Mouse (Mus musculus): Measurements from ENCODE around the gene Henmt1. TPM values are rescaled to one million over a fixed set of nuclear protein-coding genes. Genes with fewer than 3 reads are reported as not detected.
A peak's percentile ranks its signal among the peaks of the same experiment; 100 is the strongest.

Gene Henmt1
- polyA plus RNA-seq, 1 experiment = 0.19 TPM

DNA sequence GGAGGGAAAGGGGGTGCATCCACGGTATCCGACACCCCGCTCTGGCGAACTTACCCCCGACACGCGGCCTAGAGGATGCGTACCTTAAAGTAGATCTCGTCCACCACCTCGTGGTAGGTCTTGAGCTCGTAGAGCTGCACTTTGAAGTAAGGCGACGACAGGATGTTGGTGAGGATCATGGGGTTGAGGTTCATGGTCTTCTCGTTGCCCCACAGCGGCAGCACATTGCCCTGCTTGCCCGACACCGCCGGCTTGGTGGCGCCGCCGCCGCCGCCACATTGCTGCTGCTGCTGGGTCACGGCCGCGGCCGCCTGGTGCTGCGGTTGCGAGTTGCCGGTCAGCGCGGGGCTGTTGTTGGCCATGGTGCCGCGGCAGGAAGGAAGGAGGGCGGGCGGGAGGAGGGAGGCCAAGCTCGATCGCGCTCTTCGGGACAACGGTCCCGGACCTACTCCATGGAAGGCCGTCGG, 28.6 kb upstream of the Henmt1 start:
- Histone ChIP-seq H3K4me1 (ENCODE audit: control insufficient read depth, insufficient read depth, low read length) (peaks cover 12% of the 10 kb centered on the region), H3K4me3 (replicated peaks; ENCODE audit: extremely low read depth, low read depth, low read length) (peak overlapping the region; percentile 89)
- TF ChIP-seq CTCF (IDR thresholded peaks at IDR 0.05; ENCODE audit: insufficient read depth, low read length) = peak; percentile 41; the same call in 1 of the 2 replicates
- no peak for TF ChIP-seq POLR2A (IDR thresholded peaks at IDR 0.05; ENCODE audit: borderline replicate concordance, extremely low read depth, low read depth, low read length)
- peak; percentile 61 for DNase-seq
- under 1% methylated on average over 44 of the region's 44 CpGs for WGBS

DNA sequence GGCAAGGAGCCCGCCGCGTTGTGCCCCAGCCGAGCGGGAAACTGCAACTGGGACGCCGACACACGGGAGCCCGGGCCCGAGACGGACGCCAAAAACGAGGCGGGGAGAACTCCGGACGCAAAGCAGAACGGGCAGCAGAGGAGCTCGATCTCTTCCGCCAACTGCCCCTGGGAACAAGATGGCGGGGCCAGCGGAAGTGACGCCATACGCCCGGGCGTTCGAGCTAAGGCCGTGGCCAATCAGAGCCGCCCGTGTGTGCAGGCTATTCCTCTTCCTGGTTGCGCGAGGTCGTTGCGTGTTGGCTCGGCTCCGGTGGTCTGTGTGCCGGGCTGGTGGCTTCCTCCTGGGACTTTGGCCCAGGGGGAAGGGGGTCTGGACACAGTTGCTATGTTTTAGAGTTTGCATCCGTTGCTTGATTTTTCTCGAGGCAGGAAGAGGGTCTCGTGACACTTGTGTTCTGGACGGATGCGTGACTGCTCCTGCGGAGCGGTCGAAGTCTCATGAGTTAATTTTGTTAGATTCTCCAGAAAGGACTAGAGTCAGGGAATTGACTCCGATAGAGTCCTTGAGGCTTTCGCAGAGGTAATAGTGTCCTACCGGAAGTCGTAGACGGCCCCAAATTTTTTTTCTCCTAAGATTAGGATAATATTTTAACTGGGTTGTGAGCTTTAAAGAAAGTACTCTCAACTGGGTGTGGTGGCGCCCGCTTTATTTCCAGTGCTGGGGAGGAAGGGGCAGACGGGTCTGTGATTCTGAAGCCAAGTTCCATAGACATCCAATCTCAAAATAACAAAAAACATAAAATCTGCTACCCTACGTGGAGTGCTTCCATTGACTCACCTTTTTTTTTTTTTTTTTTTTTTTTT, 27.9 kb upstream of the Henmt1 start, which contains the start of gene Prpf38b:
TSS of gene Prpf38b (minus strand) at position 180 of the 866 bp plus-strand sequence.
- H3K4me1 ChIP-seq (ENCODE audit: control insufficient read depth, insufficient read depth, low read length) = peaks cover 12% of the 10 kb centered on the region
- under 1% methylated on average over 53 of the region's 53 CpGs for whole genome bisulfite sequencing
- peak within 1 kb of the TSS; percentile 89 for H3K4me3 ChIP-seq (replicated peaks; ENCODE audit: extremely low read depth, low read depth, low read length)
- DNase-seq = peak; percentile 91
- TF ChIP-seq POLR2A (IDR thresholded peaks at IDR 0.05; ENCODE audit: borderline replicate concordance, extremely low read depth, low read depth, low read length) = no peak; the same call in none of the 2 replicates
- TF ChIP-seq CTCF (IDR thresholded peaks at IDR 0.05; ENCODE audit: insufficient read depth, low read length) = no peak

DNA sequence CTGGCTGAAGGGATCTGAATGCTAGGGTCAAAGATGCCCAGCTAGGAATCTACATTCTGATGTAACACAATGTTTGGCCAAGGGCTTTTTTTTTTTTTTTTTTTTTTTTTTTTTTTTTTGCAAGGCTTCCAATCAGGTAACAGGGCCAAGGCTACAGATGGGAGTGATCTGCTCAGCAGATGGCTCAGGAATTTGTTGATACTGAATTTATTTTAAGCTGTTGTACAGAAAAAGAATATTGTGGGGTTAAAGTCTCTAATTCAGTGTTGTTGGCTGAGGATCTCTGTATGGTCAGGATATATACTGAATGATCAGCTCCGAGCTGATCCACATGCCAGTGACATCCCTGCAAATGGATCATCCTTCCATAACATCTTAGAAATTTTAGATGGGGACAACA, 23.7 kb upstream of the Henmt1 start:
- H3K4me1 ChIP-seq (ENCODE audit: control insufficient read depth, insufficient read depth, low read length) = no peaks in the 10 kb centered on the region
- TF ChIP-seq CTCF (IDR thresholded peaks at IDR 0.05; ENCODE audit: insufficient read depth, low read length) = no peak
- TF ChIP-seq POLR2A (IDR thresholded peaks at IDR 0.05; ENCODE audit: borderline replicate concordance, extremely low read depth, low read depth, low read length) = no peak
- H3K4me3 ChIP-seq (replicated peaks; ENCODE audit: extremely low read depth, low read depth, low read length) = no peak overlapping the region
- DNase-seq = no peak
- 71% methylated on average over 1 of the region's 1 CpGs for WGBS

DNA sequence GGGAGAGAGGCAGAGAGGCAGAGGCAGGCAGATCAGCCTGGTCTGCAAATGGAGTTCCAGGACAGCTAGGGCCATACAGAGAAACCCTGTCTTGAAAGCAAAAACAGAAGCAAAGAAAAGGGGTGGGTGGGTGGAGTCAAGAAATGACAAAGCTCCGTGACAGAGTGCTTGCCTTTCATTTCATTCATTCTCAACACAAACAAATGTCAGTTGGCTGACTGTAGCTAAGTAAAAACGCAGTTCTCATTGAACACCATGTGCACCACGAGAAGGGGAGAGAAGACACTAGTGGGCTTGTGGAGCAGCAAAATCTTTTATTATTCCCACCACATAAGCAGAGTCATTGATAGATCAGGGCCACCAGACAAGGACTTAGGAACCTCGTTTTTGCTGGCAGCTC, 22.8 kb upstream of the Henmt1 start:
- no peaks in the 10 kb centered on the region for H3K4me1 ChIP-seq (ENCODE audit: control insufficient read depth, insufficient read depth, low read length)
- no peak for DNase-seq
- H3K4me3 ChIP-seq (replicated peaks; ENCODE audit: extremely low read depth, low read depth, low read length) = no peak overlapping the region
- 20% methylated on average over 4 of the region's 4 CpGs for WGBS
- TF ChIP-seq CTCF (IDR thresholded peaks at IDR 0.05; ENCODE audit: insufficient read depth, low read length) (no peak), POLR2A (IDR thresholded peaks at IDR 0.05; ENCODE audit: borderline replicate concordance, extremely low read depth, low read depth, low read length) (no peak)

DNA sequence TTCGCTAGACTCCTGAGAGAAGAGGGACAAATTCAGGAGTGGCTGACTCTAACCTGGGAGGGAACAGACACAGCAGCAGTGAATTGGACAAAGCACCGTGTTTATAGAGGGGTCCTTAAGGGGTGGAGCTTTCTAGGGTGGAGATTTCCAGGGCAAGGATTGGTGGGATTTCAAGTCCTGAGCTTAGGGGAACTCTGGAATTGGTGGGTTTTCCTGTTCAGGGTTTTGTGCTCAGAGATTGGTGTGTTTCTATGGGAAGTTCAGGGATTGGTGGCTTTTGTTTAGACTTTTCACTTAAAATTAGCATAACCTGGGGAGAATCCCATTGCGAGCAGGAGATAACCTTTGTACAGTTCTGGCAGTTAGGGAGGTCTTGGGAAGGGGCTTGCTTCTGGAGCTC, 21.7 kb upstream of the Henmt1 start:
- 54% methylated on average over 3 of the region's 3 CpGs for WGBS
- no peak overlapping the region for H3K4me3 ChIP-seq (replicated peaks; ENCODE audit: extremely low read depth, low read depth, low read length)
- H3K4me1 ChIP-seq (ENCODE audit: control insufficient read depth, insufficient read depth, low read length) = no peaks in the 10 kb centered on the region
- no peak for TF ChIP-seq CTCF (IDR thresholded peaks at IDR 0.05; ENCODE audit: insufficient read depth, low read length)
- no peak for TF ChIP-seq POLR2A (IDR thresholded peaks at IDR 0.05; ENCODE audit: borderline replicate concordance, extremely low read depth, low read depth, low read length)
- DNase-seq = no peak

DNA sequence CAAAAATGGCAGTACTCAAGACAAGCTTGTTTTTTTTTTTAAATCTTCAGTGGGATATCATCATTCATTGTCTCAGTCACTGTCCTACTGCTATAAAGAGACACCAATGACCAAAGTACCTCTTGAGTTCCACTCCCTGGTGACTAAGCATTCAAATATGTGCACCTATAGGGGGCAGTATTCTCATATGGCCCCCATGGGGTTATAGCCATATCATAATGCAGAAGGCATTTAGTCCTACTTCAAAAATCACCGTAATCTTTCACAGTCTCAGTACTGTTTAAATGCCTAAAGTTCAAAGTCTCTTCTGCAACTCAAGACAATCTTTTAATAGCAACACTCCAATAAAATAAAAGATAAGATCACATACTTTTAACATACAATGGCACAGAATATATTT, 20.8 kb upstream of the Henmt1 start:
- TF ChIP-seq POLR2A (IDR thresholded peaks at IDR 0.05; ENCODE audit: borderline replicate concordance, extremely low read depth, low read depth, low read length) = no peak
- TF ChIP-seq CTCF (IDR thresholded peaks at IDR 0.05; ENCODE audit: insufficient read depth, low read length) = no peak
- WGBS = 87% methylated on average over 1 of the region's 1 CpGs
- no peak for DNase-seq
- no peaks in the 10 kb centered on the region for H3K4me1 ChIP-seq (ENCODE audit: control insufficient read depth, insufficient read depth, low read length)
- H3K4me3 ChIP-seq (replicated peaks; ENCODE audit: extremely low read depth, low read depth, low read length) = no peak overlapping the region

DNA sequence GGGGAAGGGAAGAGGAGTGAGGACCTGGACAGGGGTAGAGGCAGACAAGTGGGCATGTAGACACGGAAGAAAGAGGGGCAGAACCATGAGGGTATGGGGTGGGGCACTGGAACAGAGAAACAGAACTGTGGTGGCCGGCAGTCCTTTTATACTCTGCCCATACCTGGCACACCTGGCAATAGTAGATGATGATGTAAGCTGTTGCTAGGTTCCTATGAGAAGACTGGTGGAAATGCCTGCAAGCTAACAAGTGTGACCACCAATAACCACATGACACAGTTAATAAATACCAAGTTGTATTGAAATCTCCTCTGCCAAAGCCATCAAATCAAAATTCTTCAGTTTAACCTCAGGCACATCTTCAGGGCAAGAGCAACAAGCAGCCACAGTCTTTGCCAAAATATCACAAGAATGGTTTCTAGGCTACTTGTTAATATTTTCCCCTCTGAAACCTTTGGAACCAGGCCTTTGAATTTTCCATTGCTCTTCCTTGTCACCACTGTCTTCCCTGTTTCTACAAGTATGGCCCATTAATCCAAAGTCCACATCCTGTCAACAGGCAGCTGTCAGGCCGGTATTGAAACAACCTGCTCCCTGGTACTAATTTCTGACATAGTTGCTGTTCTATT, 19.1 kb upstream of the Henmt1 start:
- Histone ChIP-seq H3K4me3 (replicated peaks; ENCODE audit: extremely low read depth, low read depth, low read length) (no peak overlapping the region), H3K4me1 (ENCODE audit: control insufficient read depth, insufficient read depth, low read length) (no peaks in the 10 kb centered on the region)
- no peak for DNase-seq
- whole genome bisulfite sequencing = 81% methylated on average over 3 of the region's 3 CpGs
- TF ChIP-seq POLR2A (IDR thresholded peaks at IDR 0.05; ENCODE audit: borderline replicate concordance, extremely low read depth, low read depth, low read length) (no peak), CTCF (IDR thresholded peaks at IDR 0.05; ENCODE audit: insufficient read depth, low read length) (no peak)

DNA sequence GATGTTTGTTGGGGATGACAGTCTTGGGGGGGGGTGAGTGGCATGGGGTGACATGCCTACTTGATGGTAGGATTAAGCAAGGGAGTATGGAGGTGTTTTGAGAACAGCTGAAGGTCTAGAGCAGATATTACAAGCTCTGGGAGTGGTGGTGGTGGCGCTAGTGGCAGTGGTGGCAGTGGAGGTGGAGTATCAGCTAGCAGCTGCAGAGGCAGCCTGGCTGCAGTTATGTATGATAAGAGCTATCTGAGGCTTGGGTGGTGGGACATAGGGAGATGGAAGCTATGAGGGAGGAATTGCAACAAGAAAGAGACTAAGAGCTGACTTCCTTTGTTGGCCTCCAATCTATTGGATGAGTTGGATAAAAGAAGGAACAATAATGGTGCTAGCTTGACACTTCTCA, 17.9 kb upstream of the Henmt1 start:
- H3K4me1 ChIP-seq (ENCODE audit: control insufficient read depth, insufficient read depth, low read length) = no peaks in the 10 kb centered on the region
- no peak overlapping the region for H3K4me3 ChIP-seq (replicated peaks; ENCODE audit: extremely low read depth, low read depth, low read length)
- TF ChIP-seq POLR2A (IDR thresholded peaks at IDR 0.05; ENCODE audit: borderline replicate concordance, extremely low read depth, low read depth, low read length) (no peak), CTCF (IDR thresholded peaks at IDR 0.05; ENCODE audit: insufficient read depth, low read length) (no peak)
- no peak for DNase-seq
- 96% methylated on average over 1 of the region's 1 CpGs for WGBS

DNA sequence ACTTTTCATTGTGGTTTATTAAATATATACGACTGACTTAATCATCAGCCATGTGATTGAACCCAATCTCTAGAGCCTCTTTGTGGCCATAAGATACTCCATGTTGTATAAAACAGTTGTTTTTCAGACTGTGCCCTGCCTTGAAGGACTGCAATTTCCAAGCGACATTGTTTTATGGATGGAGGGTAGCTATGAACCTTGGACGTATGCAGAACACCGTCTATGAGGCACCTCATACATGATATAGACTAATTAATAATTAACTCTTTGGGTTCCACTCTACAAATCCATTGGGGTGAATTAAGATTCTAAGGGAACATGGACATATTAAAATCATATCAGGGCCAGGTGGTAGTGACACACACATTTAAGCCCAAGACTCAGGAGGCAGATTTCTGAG, 14.0 kb upstream of the Henmt1 start:
- H3K4me3 ChIP-seq (replicated peaks; ENCODE audit: extremely low read depth, low read depth, low read length) = no peak overlapping the region
- no peak for DNase-seq
- TF ChIP-seq POLR2A (IDR thresholded peaks at IDR 0.05; ENCODE audit: borderline replicate concordance, extremely low read depth, low read depth, low read length) = no peak
- TF ChIP-seq CTCF (IDR thresholded peaks at IDR 0.05; ENCODE audit: insufficient read depth, low read length) = no peak
- H3K4me1 ChIP-seq (ENCODE audit: control insufficient read depth, insufficient read depth, low read length) = no peaks in the 10 kb centered on the region
- 86% methylated on average over 4 of the region's 4 CpGs for WGBS
